In genomic region chr9:70338391-70338790, GRCm38 (mm10) we compare ENCODE assay signal across 16 mouse cellular contexts.
"Had no signal": no experiment of that assay in that cellular context is flagged by ENCODE, and none has a peak within 500 bp of the region (broad histone marks: within the 10 kb centered on the region; RNA-seq: fewer than 3 reads in every experiment).

No protein-coding gene starts in this region.

- H3K4me3 ChIP-seq: limb, embryonic 12.5 days; limb, embryonic 15.5 days; midbrain, embryonic 12.5 days; midbrain, embryonic 15.5 days; neural tube, embryonic 12.5 days; neural tube, embryonic 15.5 days had no signal

- H3K27me3 ChIP-seq: limb, embryonic 12.5 days; limb, embryonic 15.5 days; midbrain, embryonic 12.5 days; midbrain, embryonic 15.5 days; neural tube, embryonic 12.5 days; neural tube, embryonic 15.5 days had no signal

- H3K9me3 ChIP-seq: limb, embryonic 12.5 days; limb, embryonic 15.5 days; midbrain, embryonic 12.5 days; midbrain, embryonic 15.5 days; neural tube, embryonic 15.5 days had no signal

- DNase-seq: kidney, adult 18-20 months; kidney, adult 9 months; kidney, postnatal 14 days; kidney, postnatal 4 days; layer of hippocampus, adult 9-11 months; liver, postnatal 0 days; lung, embryonic 14.5 days; thymus, postnatal 25 days had no signal

- H3K36me3 ChIP-seq: midbrain, embryonic 15.5 days; neural tube, embryonic 15.5 days had no signal

- H3K4me1 ChIP-seq: limb, embryonic 12.5 days; limb, embryonic 15.5 days; midbrain, embryonic 12.5 days; midbrain, embryonic 15.5 days; neural tube, embryonic 12.5 days; neural tube, embryonic 15.5 days had no signal

- H3K27ac ChIP-seq: limb, embryonic 12.5 days; limb, embryonic 15.5 days; liver, embryonic 14.5 days; macrophage; midbrain, embryonic 12.5 days; midbrain, embryonic 15.5 days; neural tube, embryonic 12.5 days; neural tube, embryonic 15.5 days had no signal
